ENCODE assay signal across 27 mouse cellular contexts in genomic region chr3:68656607-68657352, GRCm38 (mm10). TPM values are rescaled to one million over a fixed set of nuclear protein-coding genes. Genes with fewer than 3 reads are reported as not detected.
DNase-seq lines count a peak whose midpoint lies in the region; ATAC-seq and TF ChIP-seq lines count a peak whose summit lies in the region.
"Had no signal": no experiment of that assay in that cellular context is flagged by ENCODE, and none has a peak within 500 bp of the region (broad histone marks: within the 10 kb centered on the region; RNA-seq: fewer than 3 reads in every experiment).

No protein-coding gene starts in this region.

- TF ChIP-seq CTCF in kidney, adult 2 months (conservative IDR thresholded peaks at IDR 0.05; ENCODE audit: insufficient read depth, insufficient read length, low read depth, low read length): no peak

- no peak overlapping the region for H3ac ChIP-seq in myocyte (ENCODE audit: control insufficient read depth, insufficient read length)

- H3K9ac ChIP-seq in embryonic facial prominence, embryonic 15.5 days: no peak overlapping the region
- H3K9ac ChIP-seq: forebrain, postnatal 0 days; heart, embryonic 12.5 days; liver, embryonic 15.5 days; lung, embryonic 15.5 days; neural tube, embryonic 15.5 days had no signal

- TF ChIP-seq POLR2A in kidney, adult 2 months (IDR thresholded peaks at IDR 0.05; ENCODE audit: low read depth, low read length): no peak
- no peak for TF ChIP-seq POLR2A in myocyte (IDR thresholded peaks at IDR 0.05; ENCODE audit: insufficient read length, low read depth)

- H3K4me3 ChIP-seq in kidney, adult 2 months (ENCODE audit: insufficient read depth, low read depth, low read length): no peak overlapping the region
- peak overlapping the region; percentile 55 for H3K4me3 ChIP-seq in megakaryocyte, embryonic 14.5 days (replicated peaks)
- no peak overlapping the region for H3K4me3 ChIP-seq in embryonic facial prominence, embryonic 15.5 days (replicated peaks)
- H3K4me3 ChIP-seq in myocyte: no peak overlapping the region
- H3K4me3 ChIP-seq: heart, embryonic 12.5 days; hindbrain, embryonic 10.5 days; liver, embryonic 15.5 days; lung, embryonic 15.5 days; midbrain, embryonic 10.5 days; neural tube, embryonic 15.5 days had no signal

- H3K4me1 ChIP-seq in kidney, adult 2 months (ENCODE audit: control insufficient read depth, insufficient read depth, low read length): no peaks in the 10 kb centered on the region
- peaks cover 90% of the 10 kb centered on the region for H3K4me1 ChIP-seq in megakaryocyte, embryonic 14.5 days
- no peaks in the 10 kb centered on the region for H3K4me1 ChIP-seq in embryonic facial prominence, embryonic 15.5 days
- H3K4me1 ChIP-seq: hindbrain, embryonic 10.5 days; lung, embryonic 15.5 days; midbrain, embryonic 10.5 days; neural tube, embryonic 15.5 days had no signal

- no peak overlapping the region for H3K4me2 ChIP-seq in embryonic facial prominence, embryonic 15.5 days (replicated peaks)
- H3K4me2 ChIP-seq in myocyte (ENCODE audit: low read depth): peak overlapping the region; percentile 72
- H3K4me2 ChIP-seq: liver, embryonic 15.5 days; lung, embryonic 15.5 days; neural tube, embryonic 15.5 days had no signal

- WGBS in kidney, adult 2 months: 74% methylated on average over 4 of the region's 4 CpGs
- WGBS in embryonic facial prominence, embryonic 15.5 days: 73% methylated on average over 4 of the region's 4 CpGs

- no peak for ATAC-seq in megakaryocyte, adult 5-6 weeks (ENCODE audit: poor library complexity, severe bottlenecking)
- peak; percentile 65; the same call in 1 of the 2 replicates for ATAC-seq in embryonic facial prominence, embryonic 15.5 days (ENCODE audit: insufficient number of reproducible peaks, low FRiP score, low TSS enrichment, low read depth)
- ATAC-seq: forebrain, postnatal 0 days had no signal

- peak; percentile 25 for DNase-seq in kidney, adult 2 months
- no peak for DNase-seq in kidney, adult 18-20 months
- no peak for DNase-seq in left cerebral cortex, postnatal 36 days (ENCODE audit: low spot score in 2 of 2)
- no peak for DNase-seq in cerebellum, adult 11-12 months
- DNase-seq: adrenal gland, postnatal 10 days; B cell, adult 2 months; cerebellum, adult 9-10 months; forebrain, postnatal 0 days; gastrocnemius, postnatal 36 days; heart, postnatal 10 days; lung, postnatal 36 days; right cerebral cortex, adult 18-20 months; right cerebral cortex, postnatal 4 days; thymus, postnatal 36 days had no signal

- no peaks in the 10 kb centered on the region for H3K27me3 ChIP-seq in kidney, adult 2 months (replicated peaks; ENCODE audit: control insufficient read depth, insufficient read depth, low read length)
- H3K27me3 ChIP-seq in megakaryocyte, embryonic 14.5 days (replicated peaks): no peaks in the 10 kb centered on the region
- H3K27me3 ChIP-seq in embryonic facial prominence, embryonic 15.5 days: no peaks in the 10 kb centered on the region
- no peaks in the 10 kb centered on the region for H3K27me3 ChIP-seq in myocyte (ENCODE audit: control insufficient read depth, insufficient read depth, insufficient read length)
- H3K27me3 ChIP-seq: heart, embryonic 12.5 days; liver, embryonic 15.5 days; lung, embryonic 15.5 days; neural tube, embryonic 15.5 days had no signal

- no peaks in the 10 kb centered on the region for H3K36me3 ChIP-seq in kidney, adult 2 months (ENCODE audit: control insufficient read depth, insufficient read depth, low read length)
- H3K36me3 ChIP-seq in megakaryocyte, embryonic 14.5 days (replicated peaks; ENCODE audit: low read length): peaks cover 2% of the 10 kb centered on the region
- H3K36me3 ChIP-seq in embryonic facial prominence, embryonic 15.5 days: no peaks in the 10 kb centered on the region
- no peaks in the 10 kb centered on the region for H3K36me3 ChIP-seq in myocyte (ENCODE audit: control insufficient read depth, insufficient read depth)
- H3K36me3 ChIP-seq: heart, embryonic 12.5 days; hindbrain, embryonic 10.5 days; liver, embryonic 15.5 days; lung, embryonic 15.5 days; midbrain, embryonic 10.5 days; neural tube, embryonic 15.5 days had no signal

- no peaks in the 10 kb centered on the region for H3K9me3 ChIP-seq in megakaryocyte, embryonic 14.5 days
- no peaks in the 10 kb centered on the region for H3K9me3 ChIP-seq in embryonic facial prominence, embryonic 15.5 days (replicated peaks)
- H3K9me3 ChIP-seq: heart, embryonic 12.5 days; hindbrain, embryonic 10.5 days; liver, embryonic 15.5 days; lung, embryonic 15.5 days; midbrain, embryonic 10.5 days; neural tube, embryonic 15.5 days had no signal

- H3K27ac ChIP-seq in kidney, adult 2 months (ENCODE audit: insufficient read depth, low read depth, low read length): no peak overlapping the region
- no peak overlapping the region for H3K27ac ChIP-seq in embryonic facial prominence, embryonic 15.5 days (replicated peaks)
- H3K27ac ChIP-seq: hindbrain, embryonic 10.5 days; liver, embryonic 15.5 days; lung, embryonic 15.5 days; midbrain, embryonic 10.5 days; neural tube, embryonic 15.5 days had no signal

- no peaks in the 10 kb centered on the region for H3K79me2 ChIP-seq in myocyte (ENCODE audit: control insufficient read depth, insufficient read depth)

- intact Hi-C loops in left cerebral cortex, postnatal 36 days (cut with DNase I): no loop called here

TF ChIP-seq in myocyte, 11 proteins besides CTCF, POLR2A, EP300 and RAD21:
- TF ChIP-seq TCF3 (IDR thresholded peaks at IDR 0.05; ENCODE audit: insufficient read length, low read depth) (no peak), USF1 (IDR thresholded peaks at IDR 0.05; ENCODE audit: low read depth) (peak; percentile 2), MYOD1 (IDR thresholded peaks at IDR 0.05; ENCODE audit: control insufficient read depth in 1 of 3, insufficient read length in 2 of 3, low read depth in 2 of 3) (peak in 2 of 3 experiments; percentile 39 to 62), TCF12 (IDR thresholded peaks at IDR 0.05; ENCODE audit: insufficient read depth, poor library complexity, severe bottlenecking) (peak; percentile 3), E2F4 (IDR thresholded peaks at IDR 0.05; ENCODE audit: insufficient read depth) (no peak), MYOG (IDR thresholded peaks at IDR 0.05; ENCODE audit: control insufficient read depth in 1 of 3, insufficient read depth in 1 of 3, insufficient read length in 2 of 3, low read depth in 2 of 3) (peak in 1 of 3 experiments; percentile 42)

RNA-seq across cellular contexts. Expression of gene Il12a, which starts 33.7 kb away (rescaled TPM):
- 0.27 and 0.39 TPM in 2 replicates for polyA plus RNA-seq in kidney, adult 2 months (2012; rRNA removed)
- polyA plus RNA-seq in megakaryocyte, embryonic 14.5 days (2012; ENCODE audit: insufficient read depth, low replicate concordance): 10.1 and 12.0 TPM in 2 replicates
- 1.1 and 1.9 TPM in 2 replicates for total RNA-seq in megakaryocyte, adult 5-6 weeks (2015)
- total RNA-seq in megakaryocyte, adult 5-6 weeks (2017): 3.1 and 7.6 TPM in 2 replicates
- 0.77 and 1.00 TPM in 2 replicates for polyA plus RNA-seq in embryonic facial prominence, embryonic 15.5 days (2015; fragmentation: Nextera tagmentation; extraction: Ambion mirVana)
- 3.4 TPM for polyA plus RNA-seq in myocyte (2012; fragmentation: generic; extraction: Trizol)
- 1 to 10 TPM; 3.1 to 4.3 TPM for total RNA-seq in left cerebral cortex, postnatal 36 days (2021)
- total RNA-seq: forebrain, postnatal 0 days; MEL; midbrain, postnatal 0 days had no signal
- polyA plus RNA-seq: forebrain, postnatal 0 days; midbrain, embryonic 10.5 days; midbrain, postnatal 0 days; neural tube, embryonic 15.5 days; stomach, embryonic 14.5 days had no signal
